Mouse (Mus musculus): ENCODE measurements around the gene Nkain4. TPM values are rescaled to one million over a fixed set of nuclear protein-coding genes. Genes with fewer than 3 reads are reported as not detected.
A peak's percentile ranks its signal among the peaks of the same experiment; 100 is the strongest.

Nkain4 gene
- polyA plus RNA-seq, 1 experiment from 2014 or later: 43.7 TPM

DNA sequence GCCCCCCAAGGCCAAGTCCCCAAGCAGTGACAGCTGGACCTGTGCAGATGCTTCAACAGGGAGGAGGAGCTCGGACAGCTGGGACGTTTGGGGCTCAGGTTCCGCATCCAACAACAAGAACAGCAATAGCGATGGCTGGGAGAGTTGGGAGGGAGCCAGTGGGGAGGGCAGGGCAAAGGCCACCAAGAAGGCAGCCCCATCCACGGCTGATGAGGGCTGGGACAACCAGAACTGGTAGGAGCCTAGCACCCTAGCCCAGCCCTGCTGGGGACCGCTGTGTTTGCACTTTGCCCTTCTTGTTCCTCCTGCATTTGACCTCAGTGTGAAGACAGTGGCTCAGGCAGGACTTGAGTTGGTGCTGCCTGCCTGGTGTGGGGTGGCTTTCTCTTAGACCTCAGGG lies 26.6 kb upstream of the Nkain4 start:
- WGBS: 86% methylated on average over 6 of the region's 6 CpGs
- H3K4me1 ChIP-seq: no peaks in the 10 kb centered on the region
- H3K36me3 ChIP-seq: peaks cover 75% of the 10 kb centered on the region
- no peaks in the 10 kb centered on the region for H3K9me3 ChIP-seq (replicated peaks)
- H3K27me3 ChIP-seq (ENCODE audit: low read depth, poor library complexity, severe bottlenecking): no peaks in the 10 kb centered on the region
- no peak overlapping the region for H3K4me3 ChIP-seq
- H3K27ac ChIP-seq (replicated peaks): no peak overlapping the region
- DNase-seq (ENCODE audit: low spot score): no peak

GRCm38 (mm10) chr2:180967010-180967763 lies 12.7 kb upstream of the Nkain4 start, which contains the start of gene Arfgap1:
TSS of gene Arfgap1 (plus strand) at chr2:180967225.
- Histone ChIP-seq H3K4me1 (peaks cover 25% of the 10 kb centered on the region), H3K27ac (replicated peaks) (peak within 1 kb of the TSS; percentile 94)
- under 1% methylated on average over 57 of the region's 57 CpGs for WGBS

DNA sequence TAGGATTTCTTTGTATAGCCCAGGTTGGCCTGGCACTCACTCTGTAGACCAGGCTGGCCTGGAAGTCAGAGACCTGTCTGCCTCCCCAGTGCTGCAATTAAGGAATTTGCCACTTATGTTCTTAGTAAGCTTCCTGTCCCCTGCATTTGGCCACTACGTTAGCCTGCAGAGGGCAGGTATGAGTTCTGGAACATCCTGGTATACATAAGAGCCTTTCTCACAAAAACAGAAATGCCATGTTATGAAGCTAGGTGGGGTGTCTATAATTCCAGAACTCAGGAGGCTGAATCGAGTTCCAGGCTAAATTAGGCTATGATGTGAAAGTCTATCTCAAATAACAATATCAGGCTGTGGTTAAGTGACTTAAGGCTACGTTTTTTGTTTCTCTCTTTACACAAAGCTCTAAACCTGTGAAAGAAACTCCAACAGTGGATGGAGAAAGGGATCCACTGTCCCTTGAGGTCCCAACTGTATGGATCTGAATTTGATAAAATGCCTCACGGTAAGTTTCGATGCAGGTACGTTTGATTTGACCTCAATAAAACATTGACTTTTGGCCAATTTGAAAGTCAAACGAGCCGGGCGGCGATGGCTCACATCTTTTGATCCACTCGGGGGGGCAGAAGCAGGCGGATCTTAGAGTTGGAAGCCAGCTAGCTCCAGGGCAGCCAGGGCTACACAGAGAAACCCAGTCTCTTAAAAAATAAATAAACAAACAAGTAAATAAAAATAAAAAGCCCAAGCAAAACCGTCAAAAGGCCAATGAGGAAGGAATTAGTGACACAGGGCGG lies 11.8 kb upstream of the Nkain4 start:
- peaks cover 25% of the 10 kb centered on the region for H3K4me1 ChIP-seq
- no peaks in the 10 kb centered on the region for H3K27me3 ChIP-seq (ENCODE audit: low read depth, poor library complexity, severe bottlenecking)
- DNase-seq (ENCODE audit: low spot score): no peak
- 21% methylated on average over 14 of the region's 14 CpGs for WGBS
- peak overlapping the region; percentile 86 for H3K4me3 ChIP-seq
- peaks cover 21% of the 10 kb centered on the region for H3K36me3 ChIP-seq
- H3K9me3 ChIP-seq (replicated peaks): no peaks in the 10 kb centered on the region
- peak overlapping the region; percentile 94 for H3K27ac ChIP-seq (replicated peaks)

More at GRCm38 (mm10) chr2:180967010-180967763, 12.7 kb upstream of the Nkain4 start, which contains the start of gene Arfgap1:
- DNase-seq (ENCODE audit: low spot score): peak; percentile 89
- H3K4me3 ChIP-seq: peak within 1 kb of the TSS; percentile 86
- H3K9me3 ChIP-seq (replicated peaks): no peaks in the 10 kb centered on the region
- H3K27me3 ChIP-seq (ENCODE audit: low read depth, poor library complexity, severe bottlenecking): no peaks in the 10 kb centered on the region
- peaks cover 30% of the 10 kb centered on the region for H3K36me3 ChIP-seq

DNA sequence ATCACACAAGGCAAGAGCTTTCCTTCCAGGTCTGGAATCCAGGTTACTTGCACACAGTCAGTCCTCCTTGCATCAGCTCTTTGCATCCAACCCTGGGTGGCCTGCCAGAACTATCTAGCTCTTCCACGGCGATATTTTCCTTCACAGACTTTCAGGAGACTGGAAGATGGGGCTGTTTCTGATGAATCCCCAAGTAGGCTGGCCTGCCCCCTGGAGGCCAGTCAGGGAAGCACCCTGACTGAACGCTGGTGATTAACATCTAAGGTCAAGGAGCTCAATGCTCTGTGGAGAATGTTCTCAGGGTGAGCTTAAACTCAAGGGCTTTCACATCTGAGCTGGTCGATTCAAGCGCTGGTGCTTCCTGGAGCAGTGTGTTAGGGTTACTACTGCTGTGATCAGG lies 9.5 kb upstream of the Nkain4 start:
- peaks cover 3% of the 10 kb centered on the region for H3K36me3 ChIP-seq
- 0 out of 2 replicates have a peak overlapping the region, but pooled peaks have one; percentile 38 for H3K27ac ChIP-seq (replicated peaks)
- no peaks in the 10 kb centered on the region for H3K27me3 ChIP-seq (ENCODE audit: low read depth, poor library complexity, severe bottlenecking)
- peaks cover 25% of the 10 kb centered on the region for H3K4me1 ChIP-seq
- 7% methylated on average over 5 of the region's 5 CpGs for WGBS
- no peaks in the 10 kb centered on the region for H3K9me3 ChIP-seq (replicated peaks)
- DNase-seq (ENCODE audit: low spot score): peak; percentile 80
- H3K4me3 ChIP-seq: 0 out of 2 replicates have a peak overlapping the region, but pooled peaks have one; percentile 5

- Histone ChIP-seq H3K4me3 (no peak overlapping the region), H3K4me1 (peaks cover 19% of the 10 kb centered on the region), H3K27ac (replicated peaks) (no peak overlapping the region), H3K36me3 (no peaks in the 10 kb centered on the region), H3K27me3 (ENCODE audit: low read depth, poor library complexity, severe bottlenecking) (no peaks in the 10 kb centered on the region), H3K9me3 (replicated peaks) (no peaks in the 10 kb centered on the region)
- DNase-seq (ENCODE audit: low spot score): no peak
- 82% methylated on average over 2 of the region's 2 CpGs for WGBS
These were observed 8.3 kb upstream of the Nkain4 start for GRCm38 (mm10) chr2:180962616-180963308.

- Histone ChIP-seq H3K36me3 (no peaks in the 10 kb centered on the region), H3K27ac (replicated peaks) (no peak overlapping the region), H3K4me1 (peaks cover 20% of the 10 kb centered on the region), H3K4me3 (no peak overlapping the region), H3K9me3 (replicated peaks) (no peaks in the 10 kb centered on the region), H3K27me3 (ENCODE audit: low read depth, poor library complexity, severe bottlenecking) (peaks cover 12% of the 10 kb centered on the region)
- DNase-seq (ENCODE audit: low spot score): no peak
- 81% methylated on average over 3 of the region's 3 CpGs for WGBS
These were observed 5.7 kb upstream of the Nkain4 start for GRCm38 (mm10) chr2:180960187-180960586.

DNA sequence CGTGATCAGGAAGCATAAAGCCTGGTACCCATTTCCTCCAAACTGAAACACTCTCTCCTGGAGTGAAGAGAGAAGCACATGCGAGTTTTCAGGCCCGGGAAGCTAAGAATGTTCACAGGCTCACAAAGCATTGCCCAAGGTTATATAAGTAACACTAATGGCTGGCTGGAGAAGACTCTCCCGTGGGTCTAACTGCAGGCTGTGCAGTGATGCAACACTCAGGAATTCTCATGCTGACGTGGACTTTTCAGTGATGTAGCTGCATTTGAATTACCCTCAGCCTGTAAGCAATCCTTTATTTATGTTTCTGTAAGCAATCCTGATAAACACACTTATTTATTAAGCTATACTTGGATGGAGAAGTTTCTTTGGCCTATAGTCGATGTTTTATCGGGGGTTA lies 5.1 kb upstream of the Nkain4 start:
- H3K4me1 ChIP-seq: peaks cover 26% of the 10 kb centered on the region
- no peak overlapping the region for H3K27ac ChIP-seq (replicated peaks)
- peaks cover 17% of the 10 kb centered on the region for H3K27me3 ChIP-seq (ENCODE audit: low read depth, poor library complexity, severe bottlenecking)
- 87% methylated on average over 7 of the region's 7 CpGs for WGBS
- no peak overlapping the region for H3K4me3 ChIP-seq
- no peaks in the 10 kb centered on the region for H3K9me3 ChIP-seq (replicated peaks)
- DNase-seq (ENCODE audit: low spot score): no peak
- no peaks in the 10 kb centered on the region for H3K36me3 ChIP-seq

DNA sequence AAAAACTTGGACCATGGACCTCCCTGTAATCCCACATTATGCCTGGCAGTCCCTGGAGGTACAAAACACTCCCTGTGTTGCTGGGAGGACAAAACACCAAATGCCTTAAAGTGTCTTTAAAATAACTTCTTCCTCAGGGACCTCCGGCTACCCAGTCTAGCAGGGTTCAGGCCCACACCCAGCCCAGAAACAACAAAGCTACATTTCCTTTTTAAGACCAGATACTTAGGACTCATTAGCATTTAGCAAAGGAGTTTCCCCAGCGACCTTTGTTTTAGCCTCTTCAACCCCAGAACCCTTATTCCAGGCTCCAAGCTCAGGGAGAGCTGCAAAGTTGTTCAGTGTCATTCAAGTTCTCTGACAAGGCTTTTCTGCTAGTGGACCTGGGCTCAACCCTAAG lies 861 bp downstream of the Nkain4 start:
- Histone ChIP-seq H3K27ac (replicated peaks) (peak overlapping the region; percentile 92), H3K27me3 (ENCODE audit: low read depth, poor library complexity, severe bottlenecking) (peaks cover 43% of the 10 kb centered on the region), H3K4me1 (peaks cover 79% of the 10 kb centered on the region), H3K9me3 (replicated peaks) (no peaks in the 10 kb centered on the region), H3K4me3 (peak overlapping the region; percentile 76), H3K36me3 (no peaks in the 10 kb centered on the region)
- 7% methylated on average over 2 of the region's 2 CpGs for WGBS
- no peak for DNase-seq (ENCODE audit: low spot score)

- peak; percentile 57 for DNase-seq (ENCODE audit: low spot score)
- no peaks in the 10 kb centered on the region for H3K36me3 ChIP-seq
- H3K27ac ChIP-seq (replicated peaks): peak overlapping the region; percentile 92
- peaks cover 43% of the 10 kb centered on the region for H3K27me3 ChIP-seq (ENCODE audit: low read depth, poor library complexity, severe bottlenecking)
- peaks cover 79% of the 10 kb centered on the region for H3K4me1 ChIP-seq
- whole genome bisulfite sequencing: 7% methylated on average over 9 of the region's 9 CpGs
- no peaks in the 10 kb centered on the region for H3K9me3 ChIP-seq (replicated peaks)
- peak overlapping the region; percentile 76 for H3K4me3 ChIP-seq
These were observed 1.7 kb downstream of the Nkain4 start for GRCm38 (mm10) chr2:180952731-180953171.

GRCm38 (mm10) chr2:180949947-180950346 lies 4.6 kb downstream of the Nkain4 start:
- Histone ChIP-seq H3K9me3 (replicated peaks) (no peaks in the 10 kb centered on the region), H3K27ac (replicated peaks) (peak overlapping the region; percentile 63), H3K4me1 (peaks cover 62% of the 10 kb centered on the region), H3K36me3 (no peaks in the 10 kb centered on the region), H3K27me3 (ENCODE audit: low read depth, poor library complexity, severe bottlenecking) (peaks cover 28% of the 10 kb centered on the region; the same call in 1 of the 2 replicates), H3K4me3 (no peak overlapping the region)
- no peak for DNase-seq (ENCODE audit: low spot score)
- 38% methylated on average over 1 of the region's 1 CpGs for WGBS

DNA sequence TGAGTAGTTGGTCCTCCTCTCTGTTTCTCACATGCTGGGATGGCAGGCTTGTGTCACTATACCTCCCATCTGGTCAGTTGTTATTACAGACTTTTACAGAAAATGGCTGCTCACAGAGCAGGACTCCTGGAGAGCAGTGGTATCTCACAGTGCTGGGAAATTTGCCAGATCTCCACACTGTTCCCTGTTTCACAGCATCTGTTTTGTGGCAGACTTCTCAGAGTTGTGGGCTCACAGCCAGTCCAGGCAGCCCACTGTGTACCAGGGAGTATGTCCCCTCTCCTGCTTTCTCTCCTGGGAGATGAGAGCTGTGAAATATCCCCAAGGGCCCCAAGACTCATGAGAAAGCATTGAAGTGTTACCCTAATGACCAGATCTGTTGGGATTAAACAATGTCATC lies 12.6 kb downstream of the Nkain4 start:
- Histone ChIP-seq H3K27ac (replicated peaks) (no peak overlapping the region), H3K4me3 (no peak overlapping the region), H3K27me3 (ENCODE audit: low read depth, poor library complexity, severe bottlenecking) (no peaks in the 10 kb centered on the region), H3K4me1 (no peaks in the 10 kb centered on the region), H3K9me3 (replicated peaks) (no peaks in the 10 kb centered on the region), H3K36me3 (peaks cover 23% of the 10 kb centered on the region)
- no peak for DNase-seq (ENCODE audit: low spot score)

DNA sequence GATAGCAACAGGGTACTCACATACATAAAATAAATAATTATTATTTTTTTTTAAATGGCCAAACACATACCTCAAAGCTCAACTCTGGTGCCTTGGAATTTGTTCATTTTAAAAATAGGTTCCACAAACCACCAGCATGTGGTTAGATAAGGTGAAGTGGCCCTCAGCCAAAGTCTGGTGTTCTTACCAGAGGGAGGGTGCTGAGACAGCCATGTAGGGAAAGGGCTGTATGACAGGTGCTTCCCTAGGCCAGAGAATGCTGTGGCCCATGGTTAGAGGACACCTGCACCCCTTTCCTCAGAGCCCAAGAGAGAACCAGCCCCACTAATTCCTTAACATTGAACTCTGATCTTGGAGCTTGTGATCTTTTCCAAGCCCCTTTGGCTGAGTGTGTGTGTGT lies 14.3 kb downstream of the Nkain4 start:
- Histone ChIP-seq H3K27ac (replicated peaks) (no peak overlapping the region), H3K27me3 (ENCODE audit: low read depth, poor library complexity, severe bottlenecking) (no peaks in the 10 kb centered on the region), H3K4me1 (peaks cover 5% of the 10 kb centered on the region), H3K9me3 (replicated peaks) (no peaks in the 10 kb centered on the region), H3K4me3 (no peak overlapping the region), H3K36me3 (peaks cover 25% of the 10 kb centered on the region)
- DNase-seq (ENCODE audit: low spot score): no peak

Measured in midbrain, embryonic 10.5 days (tissue).